Mouse (Mus musculus): ENCODE results near the gene Zfp867. TPM values are rescaled to one million over a fixed set of nuclear protein-coding genes. Genes with fewer than 3 reads are reported as not detected.
A peak's percentile ranks its signal among the peaks of the same experiment; 100 is the strongest.

Zfp867 gene
- polyA plus RNA-seq (2016; fragmentation: Nextera tagmentation; extraction: Ambion mirVana) = 9.5 and 11.3 TPM in 2 replicates

DNA sequence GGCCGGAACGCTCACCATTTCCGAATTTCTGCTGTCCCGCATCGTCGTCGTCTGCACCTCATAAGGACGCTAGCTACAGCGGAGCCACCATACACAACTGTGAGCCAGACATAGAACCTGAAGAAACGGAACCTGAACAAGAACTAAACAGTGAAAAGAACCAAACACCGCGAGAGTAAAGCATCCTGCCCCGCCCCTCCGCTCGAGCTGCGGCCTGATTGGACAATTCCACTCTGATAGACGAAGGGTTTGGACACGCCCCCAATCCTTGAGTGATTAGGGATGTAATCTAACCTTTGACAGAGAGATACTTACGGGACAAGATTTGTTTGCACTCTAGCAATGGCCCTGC is at the start of gene Zfp867:
Zfp867 (minus strand) TSS at position 149 of the 352 bp plus-strand sequence.
- peak; percentile 91 for DNase-seq (ENCODE audit: low spot score)
- Histone ChIP-seq H3K27me3 (ENCODE audit: low read depth, poor library complexity, severe bottlenecking) (no peaks in the 10 kb centered on the region), H3K27ac (replicated peaks) (peak within 1 kb of the TSS; percentile 90), H3K36me3 (0 out of 2 replicates have a peak, but pooled peaks cover 1% of the 10 kb centered on the region), H3K4me3 (peak within 1 kb of the TSS; percentile 83), H3K4me1 (peaks cover 10% of the 10 kb centered on the region), H3K9me3 (replicated peaks) (no peaks in the 10 kb centered on the region)
- under 1% methylated on average over 19 of the region's 19 CpGs for WGBS

DNA sequence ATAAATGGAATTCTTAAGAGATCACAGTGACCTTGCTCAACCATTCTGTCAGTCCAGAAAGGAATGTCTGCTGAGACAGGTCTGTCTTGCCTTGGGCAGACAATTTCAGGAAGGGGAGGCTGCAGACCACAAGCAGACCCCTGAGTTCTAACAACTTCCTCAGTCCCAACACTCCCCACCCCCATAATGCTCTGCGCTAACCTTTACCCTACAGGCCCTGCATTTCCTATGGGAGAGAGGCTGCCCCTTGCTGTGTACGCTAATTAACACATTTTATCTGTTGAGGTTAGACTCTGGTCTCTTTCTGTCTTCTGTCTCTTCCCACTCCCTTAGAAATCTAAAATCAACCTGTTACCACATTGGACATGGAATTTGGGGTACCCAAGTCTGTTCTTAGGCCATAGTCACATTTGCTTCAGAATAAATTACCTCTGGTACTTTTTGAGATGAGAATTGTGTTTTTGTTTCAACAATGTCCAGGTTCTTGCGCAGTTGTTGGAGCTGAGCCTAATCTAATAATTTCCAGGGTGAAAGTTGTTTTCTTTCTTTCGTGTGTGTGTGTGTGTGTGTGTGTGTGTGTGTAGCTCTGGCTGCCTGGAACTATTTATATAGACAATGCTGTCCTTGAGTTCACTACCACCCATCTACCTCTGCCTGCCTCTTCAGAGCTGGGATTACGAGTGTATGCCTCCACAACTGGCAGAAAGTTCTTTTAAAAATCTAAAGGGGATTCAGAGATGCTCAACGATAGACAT is 47.6 kb upstream of the Zfp867 start:
- no peaks in the 10 kb centered on the region for H3K36me3 ChIP-seq
- H3K27ac ChIP-seq (replicated peaks) = no peak overlapping the region
- 84% methylated on average over 6 of the region's 6 CpGs for WGBS
- H3K4me3 ChIP-seq = no peak overlapping the region
- 0 out of 2 replicates have a peak, but pooled peaks cover 3% of the 10 kb centered on the region for H3K4me1 ChIP-seq
- no peaks in the 10 kb centered on the region for H3K27me3 ChIP-seq (ENCODE audit: low read depth, poor library complexity, severe bottlenecking)
- peaks cover 4% of the 10 kb centered on the region; the same call in 1 of the 2 replicates for H3K9me3 ChIP-seq (replicated peaks)
- no peak for DNase-seq (ENCODE audit: low spot score)

DNA sequence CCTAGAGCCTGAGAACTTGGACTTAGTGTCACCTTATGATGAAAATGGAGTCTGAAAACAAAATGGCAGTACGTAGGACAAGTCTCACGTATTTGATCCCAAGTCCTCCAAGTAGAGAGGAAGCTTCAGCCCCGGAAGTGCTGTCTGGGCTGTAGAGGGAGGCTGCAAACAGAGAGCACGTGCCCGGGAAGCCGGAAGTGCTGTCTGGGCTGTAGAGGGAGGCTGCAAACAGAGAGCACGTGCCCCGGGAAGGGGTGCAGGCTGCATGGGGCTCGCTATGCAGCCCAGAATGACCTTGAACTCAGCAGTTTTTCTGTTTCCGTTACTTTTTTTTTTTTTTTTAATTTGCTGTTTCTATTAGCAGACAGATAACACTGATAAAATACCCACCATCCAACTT is 46.0 kb upstream of the Zfp867 start:
- 74% methylated on average over 10 of the region's 10 CpGs for WGBS
- Histone ChIP-seq H3K36me3 (no peaks in the 10 kb centered on the region), H3K9me3 (replicated peaks) (no peaks in the 10 kb centered on the region), H3K27ac (replicated peaks) (no peak overlapping the region), H3K27me3 (ENCODE audit: low read depth, poor library complexity, severe bottlenecking) (no peaks in the 10 kb centered on the region), H3K4me1 (0 out of 2 replicates have a peak, but pooled peaks cover 3% of the 10 kb centered on the region), H3K4me3 (no peak overlapping the region)
- DNase-seq (ENCODE audit: low spot score) = no peak

DNA sequence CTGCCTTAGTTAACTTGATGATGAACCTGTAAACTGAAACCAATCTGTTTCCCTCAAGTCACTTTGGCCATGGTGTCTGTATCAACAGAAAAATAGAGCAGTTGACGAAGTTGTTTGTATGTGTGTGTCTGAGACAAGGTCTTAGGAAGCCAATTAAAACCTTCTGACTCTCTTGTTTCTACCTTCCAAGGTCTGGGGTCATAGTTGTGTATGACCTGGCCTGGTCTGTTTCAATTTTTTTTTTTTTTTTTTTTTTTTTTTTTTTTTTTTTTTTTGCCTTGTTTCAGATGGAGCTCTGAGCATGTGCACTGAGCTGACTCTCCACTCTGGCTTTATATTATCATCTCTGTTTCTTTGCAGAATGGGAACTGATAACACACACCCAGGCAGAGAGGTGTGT is 45.2 kb upstream of the Zfp867 start:
- 89% methylated on average over 1 of the region's 1 CpGs for WGBS
- no peak for DNase-seq (ENCODE audit: low spot score)
- 0 out of 2 replicates have a peak, but pooled peaks cover 3% of the 10 kb centered on the region for H3K4me1 ChIP-seq
- H3K27ac ChIP-seq (replicated peaks) = no peak overlapping the region
- no peaks in the 10 kb centered on the region for H3K9me3 ChIP-seq (replicated peaks)
- H3K36me3 ChIP-seq = no peaks in the 10 kb centered on the region
- H3K27me3 ChIP-seq (ENCODE audit: low read depth, poor library complexity, severe bottlenecking) = no peaks in the 10 kb centered on the region
- no peak overlapping the region for H3K4me3 ChIP-seq

DNA sequence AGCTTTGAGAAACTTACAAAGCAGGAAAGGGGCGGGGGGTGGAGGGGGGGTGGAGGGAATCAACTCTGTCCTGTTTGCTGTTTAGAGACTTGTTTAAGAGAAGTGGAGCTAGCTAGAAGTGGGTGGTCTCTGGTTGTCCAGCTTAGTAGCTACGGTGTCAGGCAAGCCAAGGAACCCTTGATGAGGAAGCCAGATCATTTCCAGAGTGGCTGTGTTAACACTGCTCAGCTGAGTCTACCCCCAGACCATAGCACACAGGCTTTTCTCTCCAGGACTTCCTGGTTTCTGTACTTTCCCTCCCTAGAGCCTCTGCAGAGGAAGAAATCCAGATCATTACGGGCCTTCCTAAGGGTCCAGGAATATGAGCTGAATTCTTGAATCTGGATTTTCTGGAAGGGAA is 42.5 kb upstream of the Zfp867 start:
- Histone ChIP-seq H3K36me3 (peaks cover 19% of the 10 kb centered on the region), H3K27ac (replicated peaks) (no peak overlapping the region), H3K27me3 (ENCODE audit: low read depth, poor library complexity, severe bottlenecking) (no peaks in the 10 kb centered on the region), H3K9me3 (replicated peaks) (no peaks in the 10 kb centered on the region), H3K4me3 (no peak overlapping the region), H3K4me1 (0 out of 2 replicates have a peak, but pooled peaks cover 2% of the 10 kb centered on the region)
- no peak for DNase-seq (ENCODE audit: low spot score)
- 80% methylated on average over 3 of the region's 3 CpGs for WGBS

DNA sequence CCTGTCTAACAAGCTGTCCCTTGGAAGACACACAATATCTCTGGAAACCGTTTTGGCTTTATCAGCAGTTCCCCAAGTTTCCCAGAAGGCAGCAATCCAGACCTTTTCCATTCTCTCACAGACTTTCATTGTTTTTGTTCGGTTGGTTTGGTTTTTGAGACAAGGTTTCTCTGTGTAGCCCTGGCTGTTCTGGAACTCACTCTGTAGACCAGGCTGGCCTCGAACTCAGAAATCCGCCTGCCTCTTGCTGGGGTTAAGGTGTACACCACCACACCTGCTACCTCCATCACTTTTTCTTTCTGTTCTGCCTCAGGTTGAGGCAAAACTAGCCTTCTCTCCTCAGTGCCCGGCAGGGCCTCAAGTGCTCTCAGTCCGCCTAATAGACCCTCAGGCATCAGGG is 42.1 kb upstream of the Zfp867 start:
- WGBS = 78% methylated on average over 6 of the region's 6 CpGs
- Histone ChIP-seq H3K9me3 (replicated peaks) (no peaks in the 10 kb centered on the region), H3K4me1 (no peaks in the 10 kb centered on the region), H3K27me3 (ENCODE audit: low read depth, poor library complexity, severe bottlenecking) (no peaks in the 10 kb centered on the region), H3K4me3 (no peak overlapping the region), H3K27ac (replicated peaks) (no peak overlapping the region), H3K36me3 (peaks cover 23% of the 10 kb centered on the region)
- no peak for DNase-seq (ENCODE audit: low spot score)

DNA sequence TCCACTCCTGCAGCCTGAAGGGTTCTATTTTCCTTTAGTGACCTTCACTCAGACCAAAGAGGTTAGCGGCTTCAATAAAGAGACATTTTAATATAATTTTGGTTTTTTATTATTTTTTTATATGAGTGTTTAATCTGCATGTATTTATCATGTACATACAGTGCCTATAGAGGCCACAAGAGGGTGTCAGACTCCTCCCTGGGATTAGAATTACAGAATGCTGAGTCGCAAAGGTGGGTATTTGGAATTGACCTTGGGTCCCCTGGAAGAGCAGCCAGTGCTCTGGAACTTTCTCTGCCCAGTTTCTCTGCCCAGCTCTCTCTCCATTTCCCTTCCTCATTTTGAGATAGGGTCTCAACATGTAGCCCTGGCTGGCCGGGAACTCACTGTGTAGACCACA is 41.3 kb upstream of the Zfp867 start:
- Histone ChIP-seq H3K9me3 (replicated peaks) (no peaks in the 10 kb centered on the region), H3K4me1 (no peaks in the 10 kb centered on the region), H3K4me3 (no peak overlapping the region), H3K27me3 (ENCODE audit: low read depth, poor library complexity, severe bottlenecking) (no peaks in the 10 kb centered on the region), H3K36me3 (peaks cover 28% of the 10 kb centered on the region), H3K27ac (replicated peaks) (no peak overlapping the region)
- no peak for DNase-seq (ENCODE audit: low spot score)
- 87% methylated on average over 3 of the region's 3 CpGs for WGBS

DNA sequence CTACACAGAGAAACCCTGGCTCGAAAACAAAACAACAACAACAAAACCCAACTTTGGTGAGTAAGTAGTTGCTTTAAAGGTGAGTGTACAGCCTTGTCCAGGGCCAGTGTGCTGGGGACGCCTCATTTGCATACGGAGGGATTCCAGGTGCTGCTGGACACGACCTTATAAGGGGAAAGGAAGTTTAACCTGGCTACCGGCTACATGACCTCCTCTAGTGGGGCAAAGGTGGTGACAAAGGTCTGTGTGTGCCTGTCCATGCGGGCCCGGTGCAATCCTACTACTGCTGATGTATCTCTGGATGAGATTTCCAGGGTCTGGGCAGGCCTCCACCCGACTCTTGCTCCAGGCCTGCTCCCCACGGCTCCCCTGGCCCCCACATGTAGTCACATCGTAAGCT is 40.5 kb upstream of the Zfp867 start:
- 95% methylated on average over 10 of the region's 10 CpGs for WGBS
- Histone ChIP-seq H3K27ac (replicated peaks) (no peak overlapping the region), H3K36me3 (peaks cover 34% of the 10 kb centered on the region)

DNA sequence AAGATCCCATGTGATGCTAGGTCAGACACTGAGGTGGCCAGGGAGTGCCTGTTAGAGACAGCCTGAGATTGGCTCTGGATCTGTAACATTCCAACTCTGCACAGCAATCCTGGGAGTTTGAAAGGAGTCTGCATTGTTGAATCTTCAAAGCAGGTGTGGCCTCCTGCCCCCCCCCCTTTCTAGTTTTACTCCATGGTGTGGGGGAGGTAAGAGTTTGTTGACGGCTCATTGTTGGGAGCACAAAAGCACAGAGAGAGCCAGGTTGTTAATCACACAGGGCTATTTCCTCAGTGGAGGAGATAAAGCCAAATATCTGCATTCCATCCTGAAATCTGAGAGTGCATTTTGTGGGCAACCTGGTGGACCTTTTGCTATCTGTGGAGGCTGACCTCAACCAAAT is 39.3 kb upstream of the Zfp867 start:
- H3K9me3 ChIP-seq (replicated peaks) = no peaks in the 10 kb centered on the region
- peaks cover 16% of the 10 kb centered on the region for H3K4me1 ChIP-seq
- DNase-seq (ENCODE audit: low spot score) = no peak
- H3K27me3 ChIP-seq (ENCODE audit: low read depth, poor library complexity, severe bottlenecking) = no peaks in the 10 kb centered on the region
- 70% methylated on average over 1 of the region's 1 CpGs for WGBS
- no peak overlapping the region for H3K27ac ChIP-seq (replicated peaks)
- no peak overlapping the region for H3K4me3 ChIP-seq
- H3K36me3 ChIP-seq = peaks cover 36% of the 10 kb centered on the region

More for the DNA sequence above, 40.5 kb upstream of the Zfp867 start:
- no peaks in the 10 kb centered on the region for H3K27me3 ChIP-seq (ENCODE audit: low read depth, poor library complexity, severe bottlenecking)
- no peaks in the 10 kb centered on the region for H3K9me3 ChIP-seq (replicated peaks)
- peaks cover 4% of the 10 kb centered on the region for H3K4me1 ChIP-seq
- DNase-seq (ENCODE audit: low spot score) = no peak
- no peak overlapping the region for H3K4me3 ChIP-seq

DNA sequence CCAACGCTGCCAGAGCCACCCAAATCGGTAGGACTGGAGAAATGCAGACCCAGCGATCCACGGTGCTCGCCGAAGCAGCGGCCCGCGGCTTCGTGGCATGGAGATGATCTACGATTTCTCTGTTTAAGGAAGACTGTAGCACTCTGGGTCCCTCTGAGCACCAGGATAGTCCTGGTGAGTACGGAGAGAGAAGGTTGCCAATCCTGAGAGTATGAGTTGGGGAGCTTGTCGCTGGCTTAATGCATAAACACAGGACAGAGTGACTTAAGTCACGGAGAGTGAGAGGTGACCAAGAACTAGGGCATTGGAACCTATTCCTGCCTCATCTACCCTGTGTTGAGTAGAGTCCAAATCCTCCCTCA is 34.4 kb upstream of the Zfp867 start:
- whole genome bisulfite sequencing = under 1% methylated on average over 14 of the region's 14 CpGs
- H3K27me3 ChIP-seq (ENCODE audit: low read depth, poor library complexity, severe bottlenecking) = no peaks in the 10 kb centered on the region
- H3K27ac ChIP-seq (replicated peaks) = peak overlapping the region; percentile 96
- H3K36me3 ChIP-seq = peaks cover 63% of the 10 kb centered on the region
- H3K9me3 ChIP-seq (replicated peaks) = no peaks in the 10 kb centered on the region
- no peak for DNase-seq (ENCODE audit: low spot score)
- peaks cover 27% of the 10 kb centered on the region for H3K4me1 ChIP-seq
- peak overlapping the region; percentile 95 for H3K4me3 ChIP-seq

DNA sequence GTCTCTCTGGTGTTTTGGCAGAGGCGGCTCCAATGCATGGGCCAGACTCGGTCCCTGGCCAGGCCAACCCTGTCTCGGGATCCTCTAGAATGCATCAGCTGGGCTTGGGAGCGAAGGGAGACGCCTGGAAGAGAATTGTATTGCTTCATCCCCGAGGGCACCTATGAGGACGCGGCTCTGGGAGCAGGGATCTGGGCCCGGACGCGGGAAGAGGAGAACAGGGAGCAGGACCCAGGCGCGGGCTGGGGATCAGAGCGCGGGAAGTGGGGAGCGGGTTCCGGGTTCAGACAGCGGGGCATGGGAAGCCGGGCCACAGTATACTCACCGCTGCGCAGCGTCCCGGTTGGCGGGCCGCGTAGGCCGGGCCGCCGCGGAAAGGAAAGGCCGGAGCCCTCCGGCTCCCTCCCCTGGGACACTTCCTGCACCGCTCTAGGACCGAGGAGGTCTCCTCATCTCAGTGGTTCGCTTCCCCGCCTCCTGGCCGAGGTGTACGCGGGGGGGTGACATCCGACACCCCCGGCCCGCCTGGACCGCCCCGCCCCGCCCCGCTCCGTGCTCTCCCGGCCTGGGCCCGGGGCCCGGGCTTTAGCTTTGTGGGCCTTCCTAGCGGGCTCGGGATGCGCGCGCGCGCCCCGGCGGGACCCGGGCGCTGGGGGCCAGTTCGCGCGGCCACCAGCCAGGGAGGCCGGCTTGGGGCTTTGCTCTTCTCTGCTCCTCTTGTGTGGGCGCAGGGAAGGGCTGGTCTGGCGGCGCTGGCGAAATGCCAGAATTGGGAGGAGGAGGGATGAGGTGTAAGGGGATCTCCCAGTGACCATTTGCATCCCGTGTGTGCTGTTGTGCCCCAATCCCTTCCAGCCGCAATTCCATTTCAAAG is 33.8 kb upstream of the Zfp867 start:
- H3K4me3 ChIP-seq = peak overlapping the region; percentile 95
- under 1% methylated on average over 71 of the region's 71 CpGs for WGBS
- peaks cover 27% of the 10 kb centered on the region for H3K4me1 ChIP-seq
- DNase-seq (ENCODE audit: low spot score) = peak; percentile 92
- H3K27ac ChIP-seq (replicated peaks) = peak overlapping the region; percentile 96
- H3K9me3 ChIP-seq (replicated peaks) = no peaks in the 10 kb centered on the region
- no peaks in the 10 kb centered on the region for H3K27me3 ChIP-seq (ENCODE audit: low read depth, poor library complexity, severe bottlenecking)
- H3K36me3 ChIP-seq = peaks cover 63% of the 10 kb centered on the region

DNA sequence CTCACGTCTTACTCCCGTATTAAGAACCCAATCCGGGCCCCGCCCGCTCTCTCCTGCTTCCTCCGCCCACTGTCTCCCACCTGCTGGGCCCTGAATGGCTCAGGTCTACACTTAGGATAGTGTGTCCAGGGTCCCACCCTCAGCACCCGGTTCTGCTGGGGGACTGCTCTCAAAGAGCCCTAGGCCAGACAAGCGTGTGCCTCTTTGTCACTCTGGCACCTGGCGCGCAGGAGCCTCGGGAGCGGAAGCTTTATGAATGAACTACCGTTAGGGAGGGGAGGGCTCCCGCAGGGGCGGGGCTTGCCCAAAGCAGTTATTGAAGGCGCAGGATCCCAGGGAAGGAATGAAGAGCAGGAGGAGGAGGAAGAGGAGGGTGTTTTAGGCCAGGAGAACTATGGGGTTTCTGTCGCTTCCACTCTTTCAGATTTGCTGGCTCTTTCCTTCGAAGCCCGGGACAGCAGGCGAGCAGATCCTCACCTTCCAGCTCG is 33.1 kb upstream of the Zfp867 start:
- peak overlapping the region; percentile 96 for H3K27ac ChIP-seq (replicated peaks)

More for the DNA sequence above, 33.1 kb upstream of the Zfp867 start:
- H3K4me1 ChIP-seq = peaks cover 27% of the 10 kb centered on the region
- H3K36me3 ChIP-seq = peaks cover 63% of the 10 kb centered on the region
- peak overlapping the region; percentile 95 for H3K4me3 ChIP-seq
- DNase-seq (ENCODE audit: low spot score) = peak; percentile 65
- H3K27me3 ChIP-seq (ENCODE audit: low read depth, poor library complexity, severe bottlenecking) = no peaks in the 10 kb centered on the region
- WGBS = 0% methylated on average over 21 of the region's 21 CpGs
- no peaks in the 10 kb centered on the region for H3K9me3 ChIP-seq (replicated peaks)
